28 mouse cellular contexts compared by ENCODE assay signal in genomic region chr13:49064257-49064656, GRCm38 (mm10).
DNase-seq lines count a peak whose midpoint lies in the region; ATAC-seq and TF ChIP-seq lines count a peak whose summit lies in the region.
"Had no signal": no experiment of that assay in that cellular context is flagged by ENCODE, and none has a peak within 500 bp of the region (broad histone marks: within the 10 kb centered on the region; RNA-seq: fewer than 3 reads in every experiment).

No protein-coding gene starts in this region.

- H3K36me3 ChIP-seq in embryonic facial prominence, embryonic 14.5 days (ENCODE audit: control insufficient read depth, insufficient read depth, low read length) = 0 out of 2 replicates have a peak, but pooled peaks cover 2% of the 10 kb centered on the region
- peaks cover 38% of the 10 kb centered on the region for H3K36me3 ChIP-seq in embryonic facial prominence, embryonic 10.5 days (replicated peaks)
- H3K36me3 ChIP-seq in kidney, postnatal 0 days (ENCODE audit: insufficient read depth, low read length) = no peaks in the 10 kb centered on the region
- H3K36me3 ChIP-seq: G1E had no signal

- no peaks in the 10 kb centered on the region for H3K4me1 ChIP-seq in embryonic facial prominence, embryonic 14.5 days (ENCODE audit: control insufficient read depth, insufficient read depth, low read length)
- H3K4me1 ChIP-seq in embryonic facial prominence, embryonic 10.5 days = no peaks in the 10 kb centered on the region; the same call in 1 of the 2 replicates
- no peaks in the 10 kb centered on the region for H3K4me1 ChIP-seq in kidney, postnatal 0 days (replicated peaks; ENCODE audit: insufficient read depth, low read length)
- H3K4me1 ChIP-seq: embryonic facial prominence, embryonic 12.5 days; forebrain, embryonic 10.5 days; forebrain, embryonic 12.5 days had no signal

- no peaks in the 10 kb centered on the region for H3K9me3 ChIP-seq in embryonic facial prominence, embryonic 14.5 days (ENCODE audit: control insufficient read depth, low read length)
- H3K9me3 ChIP-seq in embryonic facial prominence, embryonic 10.5 days = no peaks in the 10 kb centered on the region
- H3K9me3 ChIP-seq in kidney, postnatal 0 days (replicated peaks; ENCODE audit: low read length) = no peaks in the 10 kb centered on the region
- H3K9me3 ChIP-seq: embryonic facial prominence, embryonic 12.5 days; embryonic facial prominence, embryonic 15.5 days; forebrain, embryonic 10.5 days; forebrain, embryonic 12.5 days; G1E had no signal

- no peaks in the 10 kb centered on the region for H3K27me3 ChIP-seq in embryonic facial prominence, embryonic 14.5 days (replicated peaks; ENCODE audit: control insufficient read depth, insufficient read depth, low read length)
- no peaks in the 10 kb centered on the region for H3K27me3 ChIP-seq in embryonic facial prominence, embryonic 10.5 days (replicated peaks; ENCODE audit: low read depth, poor library complexity, severe bottlenecking)
- H3K27me3 ChIP-seq in kidney, postnatal 0 days (ENCODE audit: insufficient read depth, low read length) = no peaks in the 10 kb centered on the region
- H3K27me3 ChIP-seq: CH12.LX; embryonic facial prominence, embryonic 12.5 days; embryonic facial prominence, embryonic 15.5 days; forebrain, embryonic 12.5 days had no signal

- no peak overlapping the region for H3K9ac ChIP-seq in embryonic facial prominence, embryonic 14.5 days (ENCODE audit: low read depth, low read length)
- no peak overlapping the region for H3K9ac ChIP-seq in kidney, postnatal 0 days (ENCODE audit: low read depth, low read length)
- H3K9ac ChIP-seq: embryonic facial prominence, embryonic 12.5 days; embryonic facial prominence, embryonic 15.5 days; forebrain, embryonic 12.5 days had no signal

- DNase-seq in embryonic facial prominence, embryonic 14.5 days (ENCODE audit: low spot score) = peak; percentile 5
- no peak for DNase-seq in embryonic facial prominence, embryonic 10.5 days (ENCODE audit: low spot score)
- DNase-seq in kidney, postnatal 0 days (ENCODE audit: low spot score) = peak; percentile 39
- DNase-seq in kidney, adult 18-20 months = no peak
- DNase-seq in brain, adult 2 months (ENCODE audit: low read depth, low spot score) = peak; percentile 50
- DNase-seq: adrenal gland, adult 8-10 months; adrenal gland, postnatal 14 days; adrenal gland, postnatal 36 days; B cell, adult 2 months; cerebellum, adult 11 months; cerebellum, adult 18-20 months; cerebellum, adult 8-10 months; cerebellum, adult 9-11 months; cerebellum, postnatal 14 days; cerebellum, postnatal 36 days; embryo, embryonic 11 days had no signal

- no peak overlapping the region for H3K27ac ChIP-seq in embryonic facial prominence, embryonic 14.5 days (replicated peaks; ENCODE audit: low read depth, low read length)
- no peak overlapping the region for H3K27ac ChIP-seq in embryonic facial prominence, embryonic 10.5 days (replicated peaks)
- H3K27ac ChIP-seq in kidney, postnatal 0 days = no peak overlapping the region
- H3K27ac ChIP-seq: embryonic facial prominence, embryonic 12.5 days; forebrain, embryonic 10.5 days; forebrain, embryonic 12.5 days had no signal

- TF ChIP-seq CTCF in kidney, postnatal 0 days (IDR thresholded peaks at IDR 0.05; ENCODE audit: low read depth) = no peak

- ATAC-seq in embryonic facial prominence, embryonic 14.5 days (ENCODE audit: low read depth) = no peak
- no peak for ATAC-seq in kidney, postnatal 0 days (replicated peaks; ENCODE audit: low FRiP score, low read depth)
- ATAC-seq: activated CD4-positive, CD25-positive, alpha-beta regulatory T cell, adult 4 months; CD4-positive, CD25-positive, alpha-beta regulatory T cell, adult 4 months; forebrain, embryonic 14.5 days; forebrain, embryonic 16.5 days; Patski had no signal

- WGBS in embryonic facial prominence, embryonic 14.5 days = 71% methylated on average over 5 of the region's 5 CpGs
- 88% methylated on average over 5 of the region's 5 CpGs for WGBS in embryonic facial prominence, embryonic 10.5 days
- 53% methylated on average over 5 of the region's 5 CpGs for WGBS in kidney, postnatal 0 days

- no peak overlapping the region for H3K4me2 ChIP-seq in embryonic facial prominence, embryonic 14.5 days (ENCODE audit: low read depth, low read length)
- H3K4me2 ChIP-seq in kidney, postnatal 0 days (ENCODE audit: low read length) = no peak overlapping the region
- H3K4me2 ChIP-seq: embryonic facial prominence, embryonic 12.5 days; embryonic facial prominence, embryonic 15.5 days; forebrain, embryonic 12.5 days had no signal

- no peak overlapping the region for H3K4me3 ChIP-seq in embryonic facial prominence, embryonic 14.5 days (ENCODE audit: low read depth, low read length)
- no peak overlapping the region for H3K4me3 ChIP-seq in embryonic facial prominence, embryonic 10.5 days
- no peak overlapping the region for H3K4me3 ChIP-seq in kidney, postnatal 0 days (replicated peaks; ENCODE audit: low read depth, low read length)
- H3K4me3 ChIP-seq: embryonic facial prominence, embryonic 12.5 days; embryonic facial prominence, embryonic 15.5 days; erythroblast, embryonic 14.5 days; forebrain, embryonic 10.5 days; forebrain, embryonic 12.5 days had no signal

Comparison
In these comparisons a context has a peak if more than half of its experiments do, and no peak if none do; other contexts are left out.
1. DNase-seq: peak in embryonic facial prominence, embryonic 14.5 days (single experiment), kidney, postnatal 0 days (single experiment) and brain, adult 2 months (single experiment); none in embryonic facial prominence, embryonic 10.5 days (single experiment) and kidney, adult 18-20 months (single experiment).